Mouse (Mus musculus) heart, postnatal 0 days (tissue): Measurements from ENCODE around the gene Actn2. TPM values are rescaled to one million over a fixed set of nuclear protein-coding genes. Genes with fewer than 3 reads are reported as not detected.

Source experiments
- ATAC-seq: fragments of 200-750 bp; cut with Nextera tagmentation; 2 replicates; pipeline ENCODE4 v1.8.0; 2017; ENCODE audit warnings: low read depth, moderate number of reproducible peaks, moderate library complexity; ENCODE audit not compliant: insufficient read depth
- DNase-seq: peaks from one replicate; pipeline ENCODE4 v3.0.0-alpha.2; 2016; ENCODE audit warnings: low spot score
- H3K27ac ChIP-seq: fragments of 300-500 bp; sonication (generic); 2 replicates; pipeline ENCODE4 v1.5.1; 2014; ENCODE audit warnings: low read depth, mild to moderate bottlenecking
- H3K27me3 ChIP-seq: fragments of 300-500 bp; sonication (generic); 2 replicates; pipeline ENCODE4 v1.6.1; 2014; ENCODE audit warnings: low read length, mixed read lengths; ENCODE audit not compliant: control insufficient read depth, insufficient read depth
- H3K36me3 ChIP-seq: fragments of 300-500 bp; sonication (generic); replicated peaks from 2 replicates; pipeline ENCODE4 v1.6.1; 2014; ENCODE audit warnings: low read length, mixed read lengths; ENCODE audit not compliant: control insufficient read depth, insufficient read depth
- H3K4me1 ChIP-seq: fragments of 300-500 bp; sonication (generic); 2 replicates; pipeline ENCODE4 v1.6.1; 2014; ENCODE audit warnings: antibody characterized with exemption; ENCODE audit not compliant: control insufficient read depth, insufficient read depth
- H3K4me2 ChIP-seq: fragments of 300-500 bp; sonication (generic); 2 replicates; pipeline ENCODE4 v1.6.1; 2014; ENCODE audit warnings: low read depth, mild to moderate bottlenecking, low read length, moderate library complexity
- H3K4me3 ChIP-seq: fragments of 300-500 bp; sonication (generic); 2 replicates; pipeline ENCODE4 v1.5.1; 2014; ENCODE audit warnings: low read depth, low read length
- H3K9ac ChIP-seq: fragments of 300-500 bp; sonication (generic); replicated peaks from 2 replicates; pipeline ENCODE4 v1.6.1; 2014; ENCODE audit warnings: low read depth, low read length, mixed read lengths
- H3K9me3 ChIP-seq: fragments of 300-500 bp; sonication (generic); replicated peaks from 2 replicates; pipeline ENCODE4 v1.6.1; 2016; ENCODE audit warnings: low read length; ENCODE audit not compliant: control insufficient read depth
- CTCF ChIP-seq: IDR thresholded peaks from 2 replicates; pipeline ENCODE4 v1.5.1; 2016; ENCODE audit warnings: antibody characterized with exemption, control low read depth, low read depth
- EP300 ChIP-seq: IDR thresholded peaks from 2 replicates; pipeline ENCODE4 v1.6.1; 2016; ENCODE audit warnings: antibody characterized with exemption, low read depth
- WGBS: fragments of 180-500 bp; shearing (Covaris S2); extraction: QIAGEN DNeasy Blood & Tissue Kit; methylation state at CpG from one replicate; pipeline ENCODE4 v1.1.7; 2014; 5-methylcytosine and 5-hydroxymethylcytosine counted together
- polyA plus RNA-seq: library from polyadenylated mRNA; unstranded; fragments of >200 nt; fragmentation: Nextera tagmentation; extraction: Ambion mirVana; gene quantifications from 2 replicates; pipeline ENCODE4 v1.2.1, GENCODE M21; 2015
- total RNA-seq: library from RNA; depleted of rRNA; stranded (reverse); fragments of >200 nt; gene quantifications from 2 replicates; pipeline ENCODE4 v1.2.3, GENCODE M21; 2014; ENCODE audit warnings: low replicate concordance

Actn2 gene
- total and polyA plus RNA-seq, 2 experiments from 2014 or later: 1,276 to 2,143 TPM

- H3K27me3 ChIP-seq: no peaks in the 10 kb centered on the region
- no peak overlapping the region for H3K4me3 ChIP-seq
- no peak for ATAC-seq
- no peak for DNase-seq
- H3K36me3 ChIP-seq: peaks cover 70% of the 10 kb centered on the region
- peak overlapping the region; percentile 18; the same call in 1 of the 2 replicates for H3K27ac ChIP-seq
- H3K4me2 ChIP-seq: no peak overlapping the region
- TF ChIP-seq CTCF (no peak), EP300 (no peak)
- H3K4me1 ChIP-seq: peaks cover 19% of the 10 kb centered on the region; the same call in 1 of the 2 replicates
- WGBS: 81% methylated on average over 8 of the region's 8 CpGs
- no peak overlapping the region for H3K9ac ChIP-seq
- H3K9me3 ChIP-seq: no peaks in the 10 kb centered on the region
Measured at GRCm38 (mm10) chr13:12308473-12308872, 32.1 kb downstream of the Actn2 start.

GRCm38 (mm10) chr13:12307286-12307685 lies 33.3 kb downstream of the Actn2 start:
- 37% methylated on average over 4 of the region's 4 CpGs for WGBS

GRCm38 (mm10) chr13:12305540-12305939 lies 35.0 kb downstream of the Actn2 start:
- Histone ChIP-seq H3K27me3 (no peaks in the 10 kb centered on the region), H3K4me3 (no peak overlapping the region), H3K27ac (peak overlapping the region; percentile 26; the same call in 1 of the 2 replicates), H3K4me1 (no peaks in the 10 kb centered on the region), H3K4me2 (no peak overlapping the region), H3K9me3 (no peaks in the 10 kb centered on the region), H3K36me3 (peaks cover 81% of the 10 kb centered on the region), H3K9ac (no peak overlapping the region)
- TF ChIP-seq EP300 (no peak), CTCF (no peak)
- DNase-seq (no peak), ATAC-seq (no peak)
- 80% methylated on average over 8 of the region's 8 CpGs for WGBS

More at GRCm38 (mm10) chr13:12307286-12307685, 33.3 kb downstream of the Actn2 start:
- Histone ChIP-seq H3K4me1 (peaks cover 13% of the 10 kb centered on the region; the same call in 1 of the 2 replicates), H3K27ac (peak overlapping the region; percentile 18; the same call in 1 of the 2 replicates), H3K4me3 (no peak overlapping the region), H3K27me3 (no peaks in the 10 kb centered on the region), H3K9ac (no peak overlapping the region), H3K36me3 (peaks cover 76% of the 10 kb centered on the region), H3K4me2 (no peak overlapping the region), H3K9me3 (no peaks in the 10 kb centered on the region)
- DNase-seq: no peak
- TF ChIP-seq EP300 (no peak), CTCF (no peak)
- ATAC-seq: no peak

GRCm38 (mm10) chr13:12304991-12305390 lies 35.6 kb downstream of the Actn2 start:
- ATAC-seq: no peak
- no peak for DNase-seq
- Histone ChIP-seq H3K9me3 (no peaks in the 10 kb centered on the region), H3K4me1 (no peaks in the 10 kb centered on the region), H3K9ac (no peak overlapping the region), H3K36me3 (peaks cover 77% of the 10 kb centered on the region), H3K4me2 (no peak overlapping the region), H3K27ac (0 out of 2 replicates have a peak overlapping the region, but pooled peaks have one; percentile 45), H3K4me3 (no peak overlapping the region), H3K27me3 (no peaks in the 10 kb centered on the region)
- WGBS: 83% methylated on average over 5 of the region's 5 CpGs
- TF ChIP-seq CTCF (no peak), EP300 (no peak)

GRCm38 (mm10) chr13:12297777-12298176 lies 42.8 kb downstream of the Actn2 start:
- no peak overlapping the region for H3K9ac ChIP-seq
- WGBS: 54% methylated on average over 6 of the region's 6 CpGs
- no peak overlapping the region for H3K4me3 ChIP-seq
- no peak overlapping the region for H3K4me2 ChIP-seq
- H3K4me1 ChIP-seq: no peaks in the 10 kb centered on the region
- ATAC-seq: no peak
- H3K27ac ChIP-seq: peak overlapping the region; percentile 16; the same call in 1 of the 2 replicates
- DNase-seq: no peak
- no peaks in the 10 kb centered on the region for H3K27me3 ChIP-seq
- TF ChIP-seq EP300 (no peak), CTCF (no peak)
- H3K36me3 ChIP-seq: peaks cover 65% of the 10 kb centered on the region
- H3K9me3 ChIP-seq: no peaks in the 10 kb centered on the region

- Histone ChIP-seq H3K36me3 (peaks cover 76% of the 10 kb centered on the region), H3K4me2 (no peak overlapping the region), H3K9ac (no peak overlapping the region), H3K4me1 (no peaks in the 10 kb centered on the region), H3K27ac (peak overlapping the region; percentile 93), H3K27me3 (no peaks in the 10 kb centered on the region), H3K4me3 (no peak overlapping the region), H3K9me3 (no peaks in the 10 kb centered on the region)
- no peak for DNase-seq
- no peak for ATAC-seq
- WGBS: 70% methylated on average over 3 of the region's 3 CpGs
- TF ChIP-seq EP300: no peak
- peak; percentile 61 for TF ChIP-seq CTCF
Measured at GRCm38 (mm10) chr13:12296701-12297100, 43.9 kb downstream of the Actn2 start.
